In the genomic region with DNA sequence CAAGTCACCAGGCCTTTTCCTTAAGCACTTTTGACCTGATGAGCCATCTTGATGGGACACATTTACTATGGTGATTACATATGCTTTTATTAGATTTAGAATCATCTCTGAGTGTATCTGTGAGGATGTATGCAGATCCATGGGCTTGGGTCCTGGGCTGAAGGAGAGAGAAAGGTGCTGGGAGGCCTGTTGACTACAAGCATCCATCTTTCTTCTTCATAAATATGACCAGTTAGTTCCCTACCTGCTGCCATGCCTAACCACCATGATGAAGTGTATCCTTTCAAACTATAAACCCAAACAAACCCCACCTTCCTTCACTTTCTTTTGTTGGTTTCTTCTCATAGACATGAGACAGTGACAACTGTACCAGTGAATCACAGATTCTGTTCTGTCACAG, we compare ENCODE assay signal across 28 mouse cellular contexts.
"Had no signal": no experiment of that assay in that cellular context is flagged by ENCODE, and none has a peak within 500 bp of the region (broad histone marks: within the 10 kb centered on the region; RNA-seq: fewer than 3 reads in every experiment).

No protein-coding gene starts in this region.

- H3K9ac ChIP-seq: embryonic facial prominence, embryonic 12.5 days; embryonic facial prominence, embryonic 13.5 days; embryonic facial prominence, embryonic 15.5 days; forebrain, embryonic 12.5 days; forebrain, embryonic 13.5 days; forebrain, embryonic 15.5 days; forebrain, postnatal 0 days had no signal

- H3K36me3 ChIP-seq: embryonic facial prominence, embryonic 10.5 days; embryonic facial prominence, embryonic 12.5 days; embryonic facial prominence, embryonic 13.5 days; embryonic facial prominence, embryonic 15.5 days; forebrain, embryonic 10.5 days; forebrain, embryonic 12.5 days; forebrain, embryonic 15.5 days had no signal

- ATAC-seq: forebrain, embryonic 13.5 days; forebrain, embryonic 14.5 days; forebrain, embryonic 15.5 days; forebrain, embryonic 16.5 days; forebrain, postnatal 0 days had no signal

- H3K27ac ChIP-seq: embryonic facial prominence, embryonic 10.5 days; embryonic facial prominence, embryonic 12.5 days; embryonic facial prominence, embryonic 13.5 days; embryonic facial prominence, embryonic 15.5 days; forebrain, embryonic 10.5 days; forebrain, embryonic 12.5 days; forebrain, embryonic 13.5 days; forebrain, embryonic 15.5 days; gastrocnemius, adult 2 months; heart, adult 2 months had no signal

- H3K4me2 ChIP-seq: embryonic facial prominence, embryonic 12.5 days; embryonic facial prominence, embryonic 13.5 days; embryonic facial prominence, embryonic 15.5 days; forebrain, embryonic 12.5 days; forebrain, embryonic 13.5 days; forebrain, embryonic 15.5 days had no signal

- H3K9me3 ChIP-seq: embryonic facial prominence, embryonic 10.5 days; embryonic facial prominence, embryonic 12.5 days; embryonic facial prominence, embryonic 13.5 days; embryonic facial prominence, embryonic 15.5 days; forebrain, embryonic 10.5 days; forebrain, embryonic 12.5 days; forebrain, embryonic 13.5 days; forebrain, embryonic 15.5 days had no signal

- DNase-seq: cerebellum, adult 2 months; cerebellum, adult 8-10 months; cerebellum, adult 9-10 months; cerebellum, adult 9-11 months; cerebellum, postnatal 10 days; cerebellum, postnatal 14 days; cerebellum, postnatal 25 days; cerebellum, postnatal 36 days; embryo, embryonic 11 days; forebrain, postnatal 0 days; gastrocnemius, adult 2 months; gastrocnemius, postnatal 10 days; gastrocnemius, postnatal 14 days; gastrocnemius, postnatal 25 days; gastrocnemius, postnatal 36 days; heart, adult 18-20 months; heart, adult 2 months had no signal

- H3K4me1 ChIP-seq: embryonic facial prominence, embryonic 10.5 days; embryonic facial prominence, embryonic 12.5 days; embryonic facial prominence, embryonic 13.5 days; forebrain, embryonic 10.5 days; forebrain, embryonic 12.5 days; forebrain, embryonic 13.5 days; forebrain, embryonic 15.5 days had no signal

- H3K4me3 ChIP-seq: embryonic facial prominence, embryonic 10.5 days; embryonic facial prominence, embryonic 12.5 days; embryonic facial prominence, embryonic 13.5 days; embryonic facial prominence, embryonic 15.5 days; erythroblast, embryonic 14.5 days; forebrain, embryonic 10.5 days; forebrain, embryonic 12.5 days; forebrain, embryonic 13.5 days; forebrain, embryonic 15.5 days; gastrocnemius, adult 2 months; heart, adult 2 months had no signal

- H3K27me3 ChIP-seq: embryonic facial prominence, embryonic 12.5 days; embryonic facial prominence, embryonic 13.5 days; embryonic facial prominence, embryonic 15.5 days; forebrain, embryonic 12.5 days; forebrain, embryonic 13.5 days; forebrain, embryonic 15.5 days had no signal
